Mouse (Mus musculus) liver, embryonic 14.5 days (tissue): Measurements from ENCODE around the gene Rin2. TPM values are rescaled to one million over a fixed set of nuclear protein-coding genes. Genes with fewer than 3 reads are reported as not detected.
"Not testable (repeated sequence)": the region's sequence is repeated elsewhere in the genome, so short reads cannot be mapped to it uniquely, and the experiment has no call there.

ENCODE experiments used
- ATAC-seq: fragments of 200-750 bp; cut with Nextera tagmentation; 2 replicates; pipeline ENCODE4 v1.8.0; 2017; ENCODE audit warnings: moderate number of reproducible peaks, mild to moderate bottlenecking, moderate library complexity; ENCODE audit not compliant: insufficient read depth
- DNase-seq, 3 experiments: peaks; one replicate each; pipeline ENCODE4 v3.0.0-alpha.2; 2012 to 2013; ENCODE audit warnings: low read depth in 3 of 3, low spot score in 3 of 3
- H3K27ac ChIP-seq: fragments of 300-500 bp; sonication (generic); 2 replicates; pipeline ENCODE4 v1.5.1; 2014; ENCODE audit warnings: moderate library complexity, mild to moderate bottlenecking, control low read depth, inconsistent platforms
- H3K27me3 ChIP-seq: fragments of 300-500 bp; sonication (generic); 2 replicates; pipeline ENCODE4 v1.6.1; 2014; ENCODE audit warnings: mild to moderate bottlenecking, low read length, moderate library complexity; ENCODE audit not compliant: control insufficient read depth, insufficient read depth
- H3K36me3 ChIP-seq: fragments of 300-500 bp; sonication (generic); replicated peaks from 2 replicates; pipeline ENCODE4 v1.6.1; 2014; ENCODE audit warnings: low read depth; ENCODE audit not compliant: control insufficient read depth, insufficient read depth
- H3K4me1 ChIP-seq, 2 experiments: fragments of 200-500 bp in 1 of 2; fragments of 300-500 bp in 1 of 2; sonication (generic) in 1 of 2; replicated peaks; 2 replicates each; pipeline ENCODE4 v1.6.1; 2012 to 2014; ENCODE audit warnings: antibody characterized with exemption in 1 of 2, inconsistent platforms in 1 of 2, low read length in 1 of 2; ENCODE audit not compliant: control insufficient read depth in 2 of 2, insufficient read depth in 2 of 2
- H3K4me2 ChIP-seq: fragments of 300-500 bp; sonication (generic); 2 replicates; pipeline ENCODE4 v1.6.1; 2014; ENCODE audit warnings: low read depth, mild to moderate bottlenecking, control low read depth, moderate library complexity
- H3K4me3 ChIP-seq, 2 experiments: fragments of 200-500 bp in 1 of 2; fragments of 300-500 bp in 1 of 2; sonication (generic) in 1 of 2; 2 replicates each; pipeline ENCODE4 v1.5.1; 2012 to 2014; ENCODE audit warnings: low read depth in 2 of 2, low read length in 2 of 2, mild to moderate bottlenecking in 2 of 2, control low read depth in 1 of 2, inconsistent platforms in 1 of 2, moderate library complexity in 1 of 2; ENCODE audit not compliant: insufficient read depth in 1 of 2
- H3K9ac ChIP-seq: fragments of 300-500 bp; sonication (generic); replicated peaks from 2 replicates; pipeline ENCODE4 v1.6.1; 2014; ENCODE audit warnings: mild to moderate bottlenecking, control low read depth, moderate library complexity
- H3K9me3 ChIP-seq: fragments of 300-500 bp; sonication (generic); 2 replicates; pipeline ENCODE4 v1.6.1; 2016; ENCODE audit warnings: low read length, mixed read lengths; ENCODE audit not compliant: control insufficient read depth
- CTCF ChIP-seq: IDR thresholded peaks from 2 replicates; pipeline ENCODE4 v1.5.1; 2016; ENCODE audit warnings: antibody characterized with exemption, low read depth, control low read depth
- EP300 ChIP-seq: IDR thresholded peaks from 2 replicates; pipeline ENCODE4 v1.6.1; 2016; ENCODE audit warnings: antibody characterized with exemption, low read depth
- WGBS: fragments of 180-500 bp; shearing (Covaris S2); extraction: QIAGEN DNeasy Blood & Tissue Kit; methylation state at CpG from one replicate; pipeline ENCODE4 v1.1.7; 2014; ENCODE audit not compliant: insufficient replicate concordance; 5-methylcytosine and 5-hydroxymethylcytosine counted together
- polyA plus RNA-seq, 2 experiments: library from polyadenylated mRNA; depleted of rRNA in 1 of 2; stranded (reverse) in 1 of 2; unstranded in 1 of 2; fragments of >200 nt; fragmentation: Nextera tagmentation in 1 of 2; extraction: Ambion mirVana in 1 of 2; gene quantifications; 2 replicates each; pipeline versions ENCODE4 v1.2.1 to v1.2.3; 2012 to 2014

The Rin2 gene
- polyA plus RNA-seq, 2 experiments, result 1.1 to 1.7 TPM

- peak overlapping the region; percentile 84 for H3K4me2 ChIP-seq
- TF ChIP-seq EP300, result no peak
- H3K4me1 ChIP-seq, result peaks cover 3 to 10% of the 10 kb centered on the region in 2 experiments
- H3K27ac ChIP-seq, result no peak overlapping the region
- H3K4me3 ChIP-seq, result peak overlapping the region; percentile 96 to 97
- 24% methylated on average over 12 of the region's 12 CpGs for WGBS
- peak overlapping the region; percentile 92 for H3K9ac ChIP-seq
- H3K27me3 ChIP-seq, result no peaks in the 10 kb centered on the region
- DNase-seq (no peak), ATAC-seq (no peak)
- H3K9me3 ChIP-seq, result no peaks in the 10 kb centered on the region
- peaks cover 8% of the 10 kb centered on the region for H3K36me3 ChIP-seq
Observed at GRCm38 (mm10) chr2:145903983-145904616, 229.1 kb downstream of the Rin2 start.

GRCm38 (mm10) chr2:145905156-145905555 lies 230.1 kb downstream of the Rin2 start:
- H3K9me3 ChIP-seq, result no peaks in the 10 kb centered on the region
- H3K9ac ChIP-seq, result no peak overlapping the region
- peaks cover 3 to 10% of the 10 kb centered on the region in 2 experiments for H3K4me1 ChIP-seq
- no peaks in the 10 kb centered on the region for H3K27me3 ChIP-seq
- H3K4me2 ChIP-seq, result no peak overlapping the region
- no peak overlapping the region for H3K4me3 ChIP-seq
- ATAC-seq (no peak), DNase-seq (no peak)
- no peak overlapping the region for H3K27ac ChIP-seq
- WGBS, result 68% methylated on average over 6 of the region's 6 CpGs
- no peak for TF ChIP-seq EP300
- TF ChIP-seq CTCF, result no peak
- H3K36me3 ChIP-seq, result peaks cover 12% of the 10 kb centered on the region

- not testable (repeated sequence) for ATAC-seq, H3K9ac ChIP-seq, H3K4me2 ChIP-seq, H3K4me3 ChIP-seq, H3K27me3 ChIP-seq, H3K9me3 ChIP-seq, H3K27ac ChIP-seq, DNase-seq
- WGBS, result 23% methylated on average over 4 of the region's 4 CpGs
- TF ChIP-seq CTCF, result peak; percentile 30; the same call in 1 of the 2 replicates
- Histone ChIP-seq H3K4me1 (peaks cover 3 to 10% of the 10 kb centered on the region in 2 experiments), H3K36me3 (peaks cover 19% of the 10 kb centered on the region)
Observed at GRCm38 (mm10) chr2:145905884-145906283, 230.9 kb downstream of the Rin2 start.

GRCm38 (mm10) chr2:145920941-145921650 lies 246.1 kb downstream of the Rin2 start:
- Histone ChIP-seq H3K36me3 (peaks cover 49% of the 10 kb centered on the region), H3K9me3 (no peaks in the 10 kb centered on the region), H3K4me3 (no peak overlapping the region), H3K4me1 (no peaks in the 10 kb centered on the region), H3K27ac (no peak overlapping the region), H3K9ac (no peak overlapping the region), H3K27me3 (no peaks in the 10 kb centered on the region), H3K4me2 (no peak overlapping the region)
- DNase-seq (no peak), ATAC-seq (no peak)
- TF ChIP-seq CTCF (no peak), EP300 (no peak)
- 82% methylated on average over 8 of the region's 8 CpGs for WGBS

DNA sequence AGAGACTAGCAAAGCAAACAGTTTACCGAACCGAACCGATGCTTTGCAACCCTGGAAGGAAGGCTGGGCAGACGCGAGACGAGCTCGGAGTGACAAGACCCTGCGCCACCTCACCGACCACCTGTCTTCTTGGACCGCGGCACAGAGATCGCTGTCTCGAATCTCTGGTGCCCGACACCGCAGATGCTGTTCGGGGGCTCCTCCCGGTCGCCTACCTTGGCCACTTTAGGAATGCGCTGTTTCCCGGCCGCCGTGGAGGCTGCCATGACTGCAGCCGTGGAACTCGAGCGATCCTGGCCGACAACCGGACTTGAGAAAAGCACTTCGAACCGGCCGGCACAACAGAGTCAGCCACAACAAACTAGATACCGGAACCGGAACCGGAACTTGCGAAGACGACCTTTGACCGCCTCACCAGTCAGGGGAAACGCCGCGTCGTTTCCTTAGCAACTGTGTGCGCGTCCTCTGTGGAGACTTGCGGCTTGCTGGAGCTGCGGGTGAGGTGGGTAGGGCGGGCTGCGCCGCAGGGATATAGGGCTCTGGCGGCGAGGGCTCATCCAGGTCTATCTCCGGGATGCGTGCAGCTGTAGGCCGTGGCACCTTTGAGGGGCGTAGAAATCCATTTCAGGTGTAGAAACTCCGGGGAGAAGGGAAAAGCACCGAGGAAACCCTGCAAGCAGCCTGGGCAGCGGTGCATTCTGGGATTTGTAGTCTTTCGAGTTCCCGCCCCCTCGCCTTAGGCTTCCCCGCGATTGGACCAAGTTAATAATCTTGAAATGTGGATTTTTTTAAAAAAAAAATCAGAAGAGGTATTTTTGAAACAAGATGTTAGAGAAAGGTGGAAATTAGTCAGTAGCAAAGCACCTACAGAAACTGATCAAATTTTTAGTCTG lies 259.6 kb downstream of the Rin2 start, which contains the start of the genes Cfap61 and Crnkl1:
TSS of gene Cfap61 (plus strand) at position 446 of the 893 bp plus-strand sequence.
TSS of gene Crnkl1 (minus strand) at position 676 of the 893 bp plus-strand sequence.
- Histone ChIP-seq H3K9ac (peak within 1 kb of the TSS; percentile 84), H3K4me2 (peak within 1 kb of the TSS; percentile 89), H3K4me1 (peaks cover 5 to 8% of the 10 kb centered on the region in 2 experiments; a peak in 2 of 4 replicates), H3K9me3 (no peaks in the 10 kb centered on the region), H3K27ac (peak within 1 kb of the TSS; percentile 54), H3K4me3 (peak within 1 kb of the TSS; percentile 79 to 93), H3K27me3 (no peaks in the 10 kb centered on the region), H3K36me3 (peaks cover 14% of the 10 kb centered on the region)
- DNase-seq, result peak; percentile 88 to 90 (median 89)
- WGBS, result under 1% methylated on average over 61 of the region's 61 CpGs
- ATAC-seq, result peak; percentile 98
- TF ChIP-seq EP300 (no peak), CTCF (no peak)
